Mouse (Mus musculus) kidney, embryonic 16.5 days (tissue): ENCODE measurements around the gene Psmb6. TPM values are rescaled to one million over a fixed set of nuclear protein-coding genes. Genes with fewer than 3 reads are reported as not detected.

Source experiments
- ATAC-seq: fragments of 200-750 bp; cut with Nextera tagmentation; 2 replicates; pipeline ENCODE4 v1.8.0; 2017; ENCODE audit warnings: moderate TSS enrichment; ENCODE audit not compliant: low FRiP score, low TSS enrichment
- H3K27ac ChIP-seq: fragments of 300-500 bp; sonication (generic); 2 replicates; pipeline ENCODE4 v1.5.1; 2014; ENCODE audit warnings: low read length
- H3K27me3 ChIP-seq: fragments of 300-500 bp; sonication (generic); 2 replicates; pipeline ENCODE4 v1.6.1; 2014; ENCODE audit warnings: low read length, control low read depth, mixed read lengths; ENCODE audit not compliant: insufficient read depth
- H3K36me3 ChIP-seq: fragments of 300-500 bp; sonication (generic); 2 replicates; pipeline ENCODE4 v1.6.1; 2014; ENCODE audit warnings: low read length, control low read depth, mixed read lengths; ENCODE audit not compliant: insufficient read depth
- H3K4me1 ChIP-seq: fragments of 300-500 bp; sonication (generic); 2 replicates; pipeline ENCODE4 v1.6.1; 2014; ENCODE audit warnings: low read length, control low read depth, mixed read lengths; ENCODE audit not compliant: insufficient read depth
- H3K4me2 ChIP-seq: fragments of 300-500 bp; sonication (generic); replicated peaks from 2 replicates; pipeline ENCODE4 v1.6.1; 2014; ENCODE audit warnings: low read depth, low read length
- H3K4me3 ChIP-seq: fragments of 300-500 bp; sonication (generic); 2 replicates; pipeline ENCODE4 v1.5.1; 2014; ENCODE audit warnings: mild to moderate bottlenecking, low read length
- H3K9ac ChIP-seq: fragments of 300-500 bp; sonication (generic); replicated peaks from 2 replicates; pipeline ENCODE4 v1.6.1; 2014; ENCODE audit warnings: low read length
- H3K9me3 ChIP-seq: fragments of 300-500 bp; sonication (generic); 2 replicates; pipeline ENCODE4 v1.6.1; 2016; ENCODE audit warnings: low read length, control low read depth
- WGBS: fragments of 180-500 bp; shearing (Covaris S2); extraction: QIAGEN DNeasy Blood & Tissue Kit; methylation state at CpG from one replicate; pipeline ENCODE4 v1.1.7; 2014; 5-methylcytosine and 5-hydroxymethylcytosine counted together
- polyA plus RNA-seq: library from polyadenylated mRNA; unstranded; fragments of >200 nt; fragmentation: Nextera tagmentation; extraction: Ambion mirVana; gene quantifications from 2 replicates; pipeline ENCODE4 v1.2.1, GENCODE M21; 2015

Psmb6 gene
- polyA plus RNA-seq = 789 and 872 TPM in 2 replicates

DNA sequence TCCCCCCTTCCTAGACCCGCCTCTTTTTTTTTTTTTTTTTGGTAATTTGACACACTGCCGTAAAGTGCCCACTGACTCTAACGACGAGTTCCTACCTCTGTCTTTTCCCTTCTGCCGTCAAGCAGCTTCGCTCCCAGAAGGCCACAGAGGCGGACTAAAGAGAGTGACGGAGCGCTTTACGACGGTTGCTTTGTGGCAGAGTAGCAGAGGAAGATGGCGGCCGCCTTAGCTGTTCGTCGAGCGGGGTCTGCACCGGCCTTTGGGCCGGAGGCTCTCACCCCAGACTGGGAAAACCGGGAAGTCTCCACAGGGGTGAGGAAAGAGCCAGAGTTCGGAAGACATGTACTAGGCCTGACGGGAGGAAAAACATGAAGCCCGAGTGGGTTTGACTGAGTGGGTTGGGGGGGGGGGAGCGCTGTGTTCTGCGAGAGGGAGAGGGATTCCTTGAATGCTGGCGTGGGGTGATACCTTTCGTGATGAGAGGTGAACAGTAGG is at the start of gene Psmb6:
TSS of gene Psmb6 (plus strand) at position 184 of the 495 bp plus-strand sequence.
- H3K27me3 ChIP-seq = no peaks in the 10 kb centered on the region
- H3K36me3 ChIP-seq = peaks cover 31% of the 10 kb centered on the region
- H3K27ac ChIP-seq = no peak within 1 kb of the TSS
- no peaks in the 10 kb centered on the region for H3K9me3 ChIP-seq
- peak within 1 kb of the TSS; percentile 69 for H3K4me2 ChIP-seq
- WGBS = under 1% methylated on average over 26 of the region's 26 CpGs
- peak within 1 kb of the TSS; percentile 74 for H3K4me3 ChIP-seq
- peak within 1 kb of the TSS; percentile 80 for H3K9ac ChIP-seq
- ATAC-seq = peak; percentile 95
- peaks cover 12% of the 10 kb centered on the region; the same call in 1 of the 2 replicates for H3K4me1 ChIP-seq

DNA sequence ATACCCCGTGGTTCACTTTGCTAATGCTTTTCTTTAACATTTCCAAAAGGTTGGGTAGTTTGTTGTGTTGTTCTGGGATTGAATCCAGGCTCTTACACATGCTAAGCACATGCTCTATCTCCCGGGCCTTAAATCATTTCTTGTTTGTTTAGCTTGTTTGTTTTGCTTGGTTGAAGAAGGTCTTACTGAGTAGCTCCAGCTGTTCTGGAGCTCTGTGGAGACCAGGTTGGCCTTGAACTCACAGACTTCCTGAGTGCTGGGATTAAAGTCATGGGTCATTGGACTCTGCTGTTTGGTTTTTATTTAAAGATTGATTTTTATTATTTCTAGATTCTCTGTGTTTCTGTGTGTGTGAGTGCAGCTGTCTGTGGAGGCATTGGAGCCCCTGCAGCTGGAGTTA is 39.7 kb upstream of the Psmb6 start:
- no peak overlapping the region for H3K9ac ChIP-seq
- WGBS = 35% methylated on average over 2 of the region's 2 CpGs
- no peak overlapping the region for H3K4me3 ChIP-seq
- no peaks in the 10 kb centered on the region for H3K27me3 ChIP-seq
- H3K4me2 ChIP-seq = no peak overlapping the region
- H3K4me1 ChIP-seq = no peaks in the 10 kb centered on the region
- no peak overlapping the region for H3K27ac ChIP-seq
- peak; percentile 80; the same call in 1 of the 2 replicates for ATAC-seq
- no peaks in the 10 kb centered on the region for H3K36me3 ChIP-seq
- no peaks in the 10 kb centered on the region for H3K9me3 ChIP-seq

DNA sequence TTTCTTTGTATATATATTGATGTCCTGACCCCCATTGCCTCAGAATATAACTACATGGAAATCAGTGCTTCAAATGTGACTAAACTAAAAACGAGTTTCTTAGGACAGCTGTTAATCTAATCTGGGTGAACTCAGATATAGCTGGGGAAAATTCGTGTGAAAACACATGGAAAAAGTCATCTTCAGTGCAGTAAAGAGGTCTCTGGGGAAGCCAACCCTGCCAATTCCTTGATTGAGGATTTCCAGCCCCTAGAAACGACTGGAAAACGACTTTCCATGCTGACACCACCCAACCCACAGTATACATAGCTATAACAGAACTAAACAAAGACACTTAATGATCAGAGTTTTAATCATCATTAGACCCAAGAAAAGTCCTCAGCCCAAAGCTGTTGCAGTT is 37.4 kb upstream of the Psmb6 start:
- Histone ChIP-seq H3K36me3 (no peaks in the 10 kb centered on the region), H3K9me3 (no peaks in the 10 kb centered on the region), H3K4me3 (no peak overlapping the region), H3K4me1 (no peaks in the 10 kb centered on the region), H3K27me3 (no peaks in the 10 kb centered on the region), H3K27ac (no peak overlapping the region), H3K4me2 (no peak overlapping the region), H3K9ac (no peak overlapping the region)
- 44% methylated on average over 4 of the region's 4 CpGs for WGBS
- ATAC-seq = no peak

DNA sequence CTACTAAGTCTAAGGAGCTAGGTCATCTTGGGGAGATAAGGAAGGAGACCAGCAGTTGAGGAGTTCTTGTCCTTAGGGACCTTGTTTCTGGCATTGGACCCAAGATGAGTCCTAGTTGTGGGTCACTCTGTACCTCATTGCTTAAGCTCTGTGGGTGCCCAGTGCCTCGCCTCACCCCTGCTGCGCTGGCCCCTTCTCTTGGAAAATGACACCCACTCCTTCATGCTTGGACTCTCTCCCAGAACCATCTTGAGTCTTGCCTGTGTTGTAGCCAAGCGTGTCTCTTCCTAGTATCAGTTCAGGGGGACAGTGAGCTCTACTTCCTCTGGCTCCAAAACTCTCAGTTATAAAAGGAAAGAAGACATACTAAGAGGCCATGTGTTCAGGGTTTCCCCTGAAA is 36.0 kb upstream of the Psmb6 start:
- H3K27ac ChIP-seq = no peak overlapping the region
- WGBS = 85% methylated on average over 3 of the region's 3 CpGs
- H3K4me1 ChIP-seq = no peaks in the 10 kb centered on the region
- no peaks in the 10 kb centered on the region for H3K9me3 ChIP-seq
- H3K27me3 ChIP-seq = no peaks in the 10 kb centered on the region
- H3K36me3 ChIP-seq = no peaks in the 10 kb centered on the region
- H3K9ac ChIP-seq = no peak overlapping the region
- H3K4me2 ChIP-seq = no peak overlapping the region
- ATAC-seq = no peak
- no peak overlapping the region for H3K4me3 ChIP-seq

DNA sequence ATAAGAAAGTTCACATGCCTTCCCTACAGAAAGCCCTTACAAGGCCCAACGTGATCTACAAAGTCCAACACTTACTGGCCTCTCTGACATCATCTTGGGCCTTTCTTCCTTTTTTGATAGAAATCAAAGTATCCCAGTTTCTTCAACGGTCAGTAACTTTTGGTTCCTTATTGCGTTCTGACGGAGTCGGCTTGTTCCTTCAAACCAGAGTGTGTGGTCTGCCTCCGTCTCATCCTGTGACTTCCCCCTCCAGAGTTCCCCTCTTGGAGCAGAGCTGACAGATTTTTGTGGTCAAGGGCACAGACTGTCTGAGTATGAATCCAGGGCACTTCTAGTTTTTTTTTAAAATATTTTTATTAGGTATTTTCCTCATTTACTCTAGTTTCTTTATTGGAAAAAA is 35.5 kb upstream of the Psmb6 start:
- no peak for ATAC-seq
- Histone ChIP-seq H3K9ac (no peak overlapping the region), H3K36me3 (no peaks in the 10 kb centered on the region), H3K27ac (no peak overlapping the region), H3K4me2 (no peak overlapping the region), H3K27me3 (no peaks in the 10 kb centered on the region), H3K4me1 (no peaks in the 10 kb centered on the region), H3K4me3 (no peak overlapping the region), H3K9me3 (no peaks in the 10 kb centered on the region)
- 77% methylated on average over 6 of the region's 6 CpGs for WGBS

DNA sequence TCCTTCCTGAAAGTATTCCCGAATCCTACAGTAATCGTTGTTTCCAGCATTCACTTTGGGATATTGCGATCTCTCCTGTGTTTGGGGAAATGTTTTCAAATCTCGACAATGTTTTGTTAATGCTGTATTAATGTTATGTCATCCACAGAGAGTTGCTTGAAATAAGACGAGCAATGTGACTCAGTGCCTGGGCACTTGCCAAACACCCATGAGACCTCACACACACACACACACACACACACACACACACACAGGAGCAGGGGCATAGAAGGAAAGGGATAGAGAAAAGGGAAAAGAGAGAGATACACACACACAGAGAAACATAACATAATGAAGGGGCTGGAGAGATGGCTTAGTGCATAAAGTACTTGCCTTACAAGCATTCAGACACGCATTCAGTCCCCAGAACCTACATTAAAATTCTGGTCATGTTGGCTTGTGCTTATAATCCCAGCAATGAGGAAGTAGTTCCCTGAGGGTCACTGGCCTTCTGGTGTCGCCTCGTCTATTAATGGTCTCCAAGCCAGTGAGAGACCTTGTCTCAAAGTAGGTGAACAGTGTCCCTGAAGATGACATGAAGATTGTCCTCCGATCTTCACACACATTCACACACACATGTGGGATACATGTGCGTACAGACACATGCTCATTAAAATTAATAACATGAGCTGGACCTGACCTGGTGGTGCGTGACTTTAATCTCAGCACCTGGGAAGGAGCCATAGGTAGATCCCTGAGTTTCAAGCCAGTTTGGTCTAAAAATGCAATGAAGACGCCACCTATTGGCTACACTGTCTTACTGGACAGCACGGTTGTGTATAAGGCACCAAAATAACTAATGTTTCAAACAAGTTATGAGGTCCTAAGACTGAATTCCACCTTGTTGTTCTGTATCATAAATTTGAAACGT is 25.3 kb upstream of the Psmb6 start:
- Histone ChIP-seq H3K36me3 (no peaks in the 10 kb centered on the region), H3K27ac (peak overlapping the region; percentile 15; the same call in 1 of the 2 replicates), H3K4me2 (no peak overlapping the region), H3K9me3 (no peaks in the 10 kb centered on the region), H3K4me3 (no peak overlapping the region), H3K27me3 (no peaks in the 10 kb centered on the region), H3K4me1 (no peaks in the 10 kb centered on the region; the same call in 1 of the 2 replicates), H3K9ac (no peak overlapping the region)
- 65% methylated on average over 14 of the region's 14 CpGs for WGBS
- no peak for ATAC-seq

DNA sequence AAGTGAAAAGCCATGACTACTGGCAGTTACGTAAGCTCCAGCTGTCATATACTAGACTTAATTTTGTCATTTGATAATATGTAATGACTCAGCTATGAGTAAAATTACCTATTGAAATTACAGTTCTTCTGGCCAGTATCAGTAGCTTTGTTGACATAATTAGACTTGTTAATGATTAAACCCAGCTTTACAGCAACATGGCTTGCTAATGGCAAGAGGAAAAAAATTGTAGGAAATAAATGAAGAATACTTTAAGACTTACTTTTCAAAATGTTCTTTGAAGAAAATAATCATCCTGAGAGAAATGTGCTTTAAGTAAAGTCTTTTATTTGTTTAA is 24.7 kb upstream of the Psmb6 start:
- no peaks in the 10 kb centered on the region for H3K36me3 ChIP-seq
- ATAC-seq = no peak
- no peak overlapping the region for H3K9ac ChIP-seq
- no peaks in the 10 kb centered on the region for H3K27me3 ChIP-seq
- H3K4me3 ChIP-seq = no peak overlapping the region
- H3K9me3 ChIP-seq = no peaks in the 10 kb centered on the region
- no peak overlapping the region for H3K27ac ChIP-seq
- H3K4me2 ChIP-seq = no peak overlapping the region
- H3K4me1 ChIP-seq = no peaks in the 10 kb centered on the region; the same call in 1 of the 2 replicates
- WGBS = 83% methylated on average over 1 of the region's 1 CpGs

DNA sequence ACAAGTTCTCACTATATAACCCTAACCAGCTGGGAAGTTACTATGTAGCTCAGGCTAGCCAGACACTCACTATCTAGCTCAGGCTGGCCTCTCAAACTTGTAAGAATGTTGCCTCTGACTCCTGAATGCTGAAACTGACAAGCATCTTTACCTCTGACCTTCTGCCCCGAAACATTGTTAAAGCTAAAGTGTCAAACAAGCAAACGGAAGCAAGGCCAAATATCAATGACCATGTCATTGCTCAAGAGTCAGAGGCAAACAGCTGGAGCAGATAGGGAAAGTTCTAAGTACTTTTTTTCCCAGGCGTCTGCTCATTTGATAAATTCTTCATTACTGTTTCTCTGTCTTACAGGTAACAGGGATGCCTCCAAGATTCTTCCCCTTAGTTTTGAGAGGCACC is 23.1 kb upstream of the Psmb6 start:
- no peak for ATAC-seq
- H3K4me1 ChIP-seq = no peaks in the 10 kb centered on the region; the same call in 1 of the 2 replicates

DNA sequence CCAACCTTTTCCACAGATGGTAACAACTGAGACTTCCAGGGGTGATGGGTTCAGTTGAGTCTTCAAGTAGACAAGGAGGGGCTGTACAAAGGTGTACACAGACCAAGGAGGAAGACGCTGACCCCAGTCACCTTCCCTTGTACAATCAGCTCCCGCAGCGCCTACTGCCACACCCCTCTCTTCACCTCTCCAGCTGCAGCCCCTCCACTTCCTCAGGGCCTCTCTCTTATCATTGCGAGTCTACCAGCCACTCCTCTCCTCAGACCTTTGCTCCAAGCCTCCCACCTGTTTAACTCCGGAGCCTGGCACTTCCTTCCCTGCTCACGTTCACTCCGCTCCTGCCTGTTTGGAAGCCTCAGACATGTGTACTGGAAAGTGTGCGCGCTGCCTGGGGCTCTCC is 20.2 kb upstream of the Psmb6 start, which contains the start of gene Tm4sf5:
TSS of gene Tm4sf5 (plus strand) at position 275 of the 400 bp plus-strand sequence.
- no peaks in the 10 kb centered on the region for H3K9me3 ChIP-seq
- no peak within 1 kb of the TSS for H3K4me3 ChIP-seq
- no peak within 1 kb of the TSS for H3K27ac ChIP-seq
- H3K9ac ChIP-seq = no peak within 1 kb of the TSS
- ATAC-seq = no peak
- no peaks in the 10 kb centered on the region for H3K27me3 ChIP-seq
- WGBS = 66% methylated on average over 9 of the region's 9 CpGs
- no peaks in the 10 kb centered on the region for H3K36me3 ChIP-seq
- no peaks in the 10 kb centered on the region; the same call in 1 of the 2 replicates for H3K4me1 ChIP-seq
- no peak within 1 kb of the TSS for H3K4me2 ChIP-seq

More for the DNA sequence above, 23.1 kb upstream of the Psmb6 start:
- Histone ChIP-seq H3K4me2 (no peak overlapping the region), H3K4me3 (no peak overlapping the region), H3K27me3 (no peaks in the 10 kb centered on the region), H3K27ac (no peak overlapping the region), H3K36me3 (no peaks in the 10 kb centered on the region), H3K9me3 (no peaks in the 10 kb centered on the region), H3K9ac (no peak overlapping the region)
- 64% methylated on average over 3 of the region's 3 CpGs for WGBS

DNA sequence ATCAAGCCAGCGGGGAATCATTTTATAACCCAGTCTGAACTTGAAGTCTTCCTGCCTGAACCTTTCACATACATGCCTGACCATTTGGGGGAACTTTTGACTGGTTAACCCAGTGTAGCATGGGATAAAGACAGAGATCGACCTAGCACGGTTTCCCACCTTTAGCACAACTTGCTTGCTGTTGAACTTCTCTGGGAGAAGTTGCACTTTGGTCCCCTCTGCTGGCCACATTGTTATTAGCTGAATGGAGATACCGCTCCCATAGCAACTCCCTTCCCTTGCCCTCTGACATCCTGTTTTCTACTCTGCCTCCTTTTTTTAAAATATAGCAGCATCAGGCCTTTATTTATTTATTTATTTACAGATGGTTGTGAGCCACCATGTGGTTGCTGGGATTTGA is 18.8 kb upstream of the Psmb6 start:
- Histone ChIP-seq H3K27ac (no peak overlapping the region), H3K9me3 (no peaks in the 10 kb centered on the region), H3K27me3 (no peaks in the 10 kb centered on the region), H3K9ac (no peak overlapping the region), H3K4me1 (no peaks in the 10 kb centered on the region), H3K4me3 (no peak overlapping the region), H3K4me2 (0 out of 2 replicates have a peak overlapping the region, but pooled peaks have one; percentile 16), H3K36me3 (no peaks in the 10 kb centered on the region)
- WGBS = 19% methylated on average over 4 of the region's 4 CpGs
- no peak for ATAC-seq
